Mouse (Mus musculus) embryonic fibroblast, embryonic 13.5 days (primary cell): ENCODE measurements around the gene Atxn7l1. TPM values are rescaled to one million over a fixed set of nuclear protein-coding genes. Genes with fewer than 3 reads are reported as not detected.

ENCODE experiments used
- H3K27ac ChIP-seq: 2 replicates; pipeline ENCODE4 v1.5.1; 2012; ENCODE audit warnings: low read length, control low read depth, inconsistent platforms; ENCODE audit not compliant: insufficient read depth
- H3K4me1 ChIP-seq: 2 replicates; pipeline ENCODE4 v1.6.1; 2011; ENCODE audit warnings: low read length; ENCODE audit not compliant: control insufficient read depth, insufficient read depth
- H3K4me3 ChIP-seq: 2 replicates; pipeline ENCODE4 v1.5.1; 2011; ENCODE audit warnings: mild to moderate bottlenecking, control low read depth, low read length; ENCODE audit not compliant: insufficient read depth
- CTCF ChIP-seq: IDR thresholded peaks from 2 replicates; pipeline ENCODE4 v1.5.1; 2011; ENCODE audit warnings: mild to moderate bottlenecking, control low read depth, low read length, moderate library complexity, borderline replicate concordance; ENCODE audit not compliant: insufficient read depth
- POLR2A ChIP-seq: IDR thresholded peaks from 2 replicates; pipeline ENCODE4 v1.6.1; 2011; ENCODE audit warnings: low read depth, mild to moderate bottlenecking, control low read depth, low read length, moderate library complexity
- polyA plus RNA-seq: library from polyadenylated mRNA; stranded (reverse); fragments of >200 nt; gene quantifications from 2 replicates; pipeline ENCODE4 v1.2.4, GENCODE M21; 2011; ENCODE audit warnings: low read depth; ENCODE audit not compliant: missing spikeins, insufficient read length

Atxn7l1 gene
- polyA plus RNA-seq, 1 experiment = 19.5 TPM

- H3K4me3 ChIP-seq = no peak overlapping the region
- H3K4me1 ChIP-seq = peaks cover 10% of the 10 kb centered on the region; the same call in 1 of the 2 replicates
- H3K27ac ChIP-seq = no peak overlapping the region
- TF ChIP-seq POLR2A = no peak
- no peak for TF ChIP-seq CTCF
Measured at GRCm38 (mm10) chr12:33167545-33167944, 20.1 kb downstream of the Atxn7l1 start.

- Histone ChIP-seq H3K4me3 (no peak overlapping the region), H3K4me1 (peaks cover 8% of the 10 kb centered on the region; the same call in 1 of the 2 replicates), H3K27ac (no peak overlapping the region)
- no peak for TF ChIP-seq CTCF
- no peak for TF ChIP-seq POLR2A
Measured at GRCm38 (mm10) chr12:33168491-33168890, 21.0 kb downstream of the Atxn7l1 start.

GRCm38 (mm10) chr12:33169777-33170494 lies 22.4 kb downstream of the Atxn7l1 start:
- TF ChIP-seq CTCF = no peak
- no peak for TF ChIP-seq POLR2A
- H3K27ac ChIP-seq = no peak overlapping the region
- peaks cover 13% of the 10 kb centered on the region; the same call in 1 of the 2 replicates for H3K4me1 ChIP-seq
- H3K4me3 ChIP-seq = no peak overlapping the region

- Histone ChIP-seq H3K4me3 (no peak overlapping the region), H3K4me1 (peaks cover 18% of the 10 kb centered on the region; the same call in 1 of the 2 replicates), H3K27ac (no peak overlapping the region)
- TF ChIP-seq CTCF (no peak), POLR2A (no peak)
Measured at GRCm38 (mm10) chr12:33170822-33171221, 23.3 kb downstream of the Atxn7l1 start.

- Histone ChIP-seq H3K4me3 (no peak overlapping the region), H3K27ac (no peak overlapping the region), H3K4me1 (peaks cover 21% of the 10 kb centered on the region)
- TF ChIP-seq CTCF (no peak), POLR2A (no peak)
Measured at GRCm38 (mm10) chr12:33172926-33173325, 25.4 kb downstream of the Atxn7l1 start.

GRCm38 (mm10) chr12:33173720-33174141 lies 26.2 kb downstream of the Atxn7l1 start:
- Histone ChIP-seq H3K4me3 (no peak overlapping the region), H3K4me1 (peaks cover 21% of the 10 kb centered on the region), H3K27ac (no peak overlapping the region)
- no peak for TF ChIP-seq CTCF
- no peak for TF ChIP-seq POLR2A

GRCm38 (mm10) chr12:33174171-33174570 lies 26.7 kb downstream of the Atxn7l1 start:
- TF ChIP-seq POLR2A (no peak), CTCF (no peak)
- no peak overlapping the region for H3K4me3 ChIP-seq
- H3K4me1 ChIP-seq = peaks cover 21% of the 10 kb centered on the region

GRCm38 (mm10) chr12:33174675-33175357 lies 27.3 kb downstream of the Atxn7l1 start:
- TF ChIP-seq POLR2A (no peak), CTCF (no peak)
- Histone ChIP-seq H3K4me3 (no peak overlapping the region), H3K4me1 (peaks cover 21% of the 10 kb centered on the region), H3K27ac (no peak overlapping the region)

More at GRCm38 (mm10) chr12:33174171-33174570, 26.7 kb downstream of the Atxn7l1 start:
- H3K27ac ChIP-seq = no peak overlapping the region

GRCm38 (mm10) chr12:33175621-33176554 lies 28.4 kb downstream of the Atxn7l1 start:
- 0 out of 2 replicates have a peak overlapping the region, but pooled peaks have one; percentile 12 for H3K27ac ChIP-seq
- peak overlapping the region; percentile 8; the same call in 1 of the 2 replicates for H3K4me3 ChIP-seq
- H3K4me1 ChIP-seq = peaks cover 24% of the 10 kb centered on the region
- TF ChIP-seq POLR2A (0 out of 2 replicates have a peak, but pooled peaks have one; percentile 5), CTCF (no peak)
